Mouse (Mus musculus) thymus, adult 2 months (tissue): ENCODE data around the gene Dyrk4. TPM values are rescaled to one million over a fixed set of nuclear protein-coding genes. Genes with fewer than 3 reads are reported as not detected.

Experiments used
- DNase-seq: peaks from one replicate; pipeline ENCODE4 v3.0.0; 2021
- H3K27ac ChIP-seq: fragments of 200-500 bp; 2 replicates; pipeline ENCODE4 v1.5.1; 2012; ENCODE audit warnings: low read length, control low read depth; ENCODE audit not compliant: control insufficient read depth, insufficient read depth
- H3K27me3 ChIP-seq: fragments of 200-500 bp; 2 replicates; pipeline ENCODE4 v1.6.1; 2012; ENCODE audit warnings: mild to moderate bottlenecking, low read length, moderate library complexity, mixed read lengths; ENCODE audit not compliant: control insufficient read depth, insufficient read depth
- H3K36me3 ChIP-seq: fragments of 200-500 bp; 2 replicates; pipeline ENCODE4 v1.6.1; 2012; ENCODE audit warnings: mild to moderate bottlenecking, low read length, moderate library complexity; ENCODE audit not compliant: control insufficient read depth, insufficient read depth
- H3K4me1 ChIP-seq: fragments of 200-500 bp; replicated peaks from 2 replicates; pipeline ENCODE4 v1.6.1; 2012; ENCODE audit warnings: low read length; ENCODE audit not compliant: control insufficient read depth, insufficient read depth
- H3K4me3 ChIP-seq: fragments of 200-500 bp; 2 replicates; pipeline ENCODE4 v1.5.1; 2012; ENCODE audit warnings: mild to moderate bottlenecking, low read length, control low read depth, moderate library complexity; ENCODE audit not compliant: control insufficient read depth, insufficient read depth
- CTCF ChIP-seq: fragments of 200-500 bp; IDR thresholded peaks from 2 replicates; pipeline ENCODE4 v1.5.1; 2012; ENCODE audit warnings: mild to moderate bottlenecking, control low read depth, low read length, moderate library complexity, borderline replicate concordance; ENCODE audit not compliant: control insufficient read depth, poor library complexity, insufficient read depth; ENCODE audit errors: extremely low read depth
- POLR2A ChIP-seq: fragments of 200-500 bp; IDR thresholded peaks from 2 replicates; pipeline ENCODE4 v1.6.1; 2012; ENCODE audit warnings: mild to moderate bottlenecking, low read length, control low read depth, moderate library complexity; ENCODE audit not compliant: control insufficient read depth, poor library complexity, insufficient read depth; ENCODE audit errors: extremely low read depth
- WGBS: fragments of 180-500 bp; shearing (Covaris S2); methylation state at CpG from one replicate; pipeline ENCODE4 v1.1.7; 2018; 5-methylcytosine and 5-hydroxymethylcytosine counted together
- polyA plus RNA-seq: library from polyadenylated mRNA; depleted of rRNA; stranded (reverse); fragments of >200 nt; gene quantifications from 2 replicates; pipeline ENCODE4 v1.2.3, GENCODE M21; 2012

Gene Dyrk4
- polyA plus RNA-seq, 1 experiment, result 0.32 TPM

- peaks cover 24% of the 10 kb centered on the region for H3K36me3 ChIP-seq
- H3K27ac ChIP-seq, result no peak overlapping the region
- no peak overlapping the region for H3K4me3 ChIP-seq
- no peak for TF ChIP-seq CTCF
- no peak for TF ChIP-seq POLR2A
- H3K27me3 ChIP-seq, result no peaks in the 10 kb centered on the region
- no peak for DNase-seq
- H3K4me1 ChIP-seq, result no peaks in the 10 kb centered on the region
- 94% methylated on average over 4 of the region's 4 CpGs for WGBS
Measured at GRCm38 (mm10) chr6:126948336-126948735, 26.7 kb upstream of the Dyrk4 start.

GRCm38 (mm10) chr6:126940451-126940850 lies 18.8 kb upstream of the Dyrk4 start:
- 1% methylated on average over 5 of the region's 5 CpGs for WGBS
- Histone ChIP-seq H3K27me3 (no peaks in the 10 kb centered on the region), H3K4me3 (no peak overlapping the region), H3K27ac (no peak overlapping the region), H3K36me3 (peaks cover 16% of the 10 kb centered on the region), H3K4me1 (peaks cover 5% of the 10 kb centered on the region)
- no peak for TF ChIP-seq POLR2A
- TF ChIP-seq CTCF, result no peak
- no peak for DNase-seq

GRCm38 (mm10) chr6:126939487-126940171 lies 18.0 kb upstream of the Dyrk4 start, which contains the start of the genes Rad51ap1 and D6Wsu163e:
Gene Rad51ap1 (minus strand): TSS chr6:126939587.
Gene D6Wsu163e (plus strand): TSS chr6:126939962.
- under 1% methylated on average over 33 of the region's 33 CpGs for WGBS
- DNase-seq, result peak; percentile 93
- H3K27ac ChIP-seq, result no peak within 1 kb of the TSS

DNA sequence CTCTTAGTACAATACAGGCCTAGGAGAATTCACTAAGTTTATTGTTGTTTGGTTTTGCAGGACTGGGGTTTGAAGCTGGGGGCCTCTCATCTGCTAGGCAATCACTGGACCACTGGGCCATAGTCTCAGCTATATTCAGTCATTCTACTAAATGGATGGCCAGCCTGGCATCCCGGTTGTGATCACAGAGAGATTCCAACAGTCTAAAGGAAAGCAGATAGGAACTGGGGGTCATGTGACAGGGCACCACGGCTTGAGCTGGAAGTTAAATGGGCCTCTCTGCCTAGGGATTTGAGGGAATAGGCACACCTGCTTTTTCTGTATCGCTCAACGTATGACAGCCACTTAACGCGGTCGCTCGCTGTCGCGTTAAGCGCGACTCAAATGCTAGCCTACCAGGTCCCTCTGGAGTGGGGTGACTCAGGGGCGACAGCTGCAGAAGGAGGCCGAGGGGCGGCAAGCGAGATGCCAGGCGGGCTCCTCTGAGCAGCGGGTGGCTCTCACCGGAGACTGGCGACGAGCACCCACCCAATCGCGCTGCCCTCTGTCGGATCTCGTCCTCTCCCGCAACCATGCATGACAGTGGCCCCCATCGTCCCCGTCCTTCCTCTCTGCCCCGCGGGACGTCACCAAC lies 17.3 kb upstream of the Dyrk4 start:
- H3K4me1 ChIP-seq, result peaks cover 5% of the 10 kb centered on the region
- no peaks in the 10 kb centered on the region for H3K27me3 ChIP-seq
- TF ChIP-seq POLR2A (no peak), CTCF (no peak)
- WGBS, result under 1% methylated on average over 31 of the region's 31 CpGs
- peaks cover 8% of the 10 kb centered on the region for H3K36me3 ChIP-seq
- H3K4me3 ChIP-seq, result peak overlapping the region; percentile 88
- no peak for DNase-seq
- H3K27ac ChIP-seq, result no peak overlapping the region

More at GRCm38 (mm10) chr6:126939487-126940171, 18.0 kb upstream of the Dyrk4 start, which contains the start of the genes Rad51ap1 and D6Wsu163e:
- Histone ChIP-seq H3K4me1 (peaks cover 5% of the 10 kb centered on the region), H3K36me3 (peaks cover 7% of the 10 kb centered on the region; the same call in 1 of the 2 replicates), H3K4me3 (peak within 1 kb of the TSS; percentile 88), H3K27me3 (no peaks in the 10 kb centered on the region)
- TF ChIP-seq POLR2A, result peak; percentile 50; the same call in 1 of the 2 replicates
- peak; percentile 57; the same call in 1 of the 2 replicates for TF ChIP-seq CTCF

GRCm38 (mm10) chr6:126938047-126938446 lies 16.4 kb upstream of the Dyrk4 start:
- 86% methylated on average over 2 of the region's 2 CpGs for WGBS
- Histone ChIP-seq H3K27me3 (no peaks in the 10 kb centered on the region), H3K36me3 (peaks cover 10% of the 10 kb centered on the region), H3K4me1 (peaks cover 5% of the 10 kb centered on the region), H3K4me3 (no peak overlapping the region), H3K27ac (no peak overlapping the region)
- DNase-seq, result no peak
- TF ChIP-seq CTCF (no peak), POLR2A (no peak)

DNA sequence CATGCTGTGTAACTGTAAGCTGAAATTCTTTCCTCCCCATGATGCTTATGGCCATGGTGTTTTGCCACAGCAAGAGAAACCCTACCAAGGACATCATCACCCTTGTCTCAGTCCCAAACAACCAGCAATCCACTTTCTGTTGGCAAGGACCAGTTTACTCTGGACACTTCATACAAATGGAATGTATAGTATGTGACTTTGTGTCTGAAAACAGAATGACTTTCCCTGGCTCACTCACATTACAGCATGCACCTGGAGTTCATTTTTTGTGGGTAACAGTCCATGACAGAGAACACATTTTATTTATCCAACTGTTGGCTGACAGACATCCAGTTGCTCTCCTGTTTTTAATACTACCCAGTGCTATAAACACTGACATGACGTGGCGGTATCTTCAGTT lies 11.3 kb upstream of the Dyrk4 start:
- H3K36me3 ChIP-seq, result peaks cover 26% of the 10 kb centered on the region
- TF ChIP-seq CTCF (no peak), POLR2A (no peak)
- H3K4me1 ChIP-seq, result no peaks in the 10 kb centered on the region
- no peaks in the 10 kb centered on the region for H3K27me3 ChIP-seq
- H3K4me3 ChIP-seq, result no peak overlapping the region
- WGBS, result 99% methylated on average over 2 of the region's 2 CpGs
- H3K27ac ChIP-seq, result no peak overlapping the region
- no peak for DNase-seq

DNA sequence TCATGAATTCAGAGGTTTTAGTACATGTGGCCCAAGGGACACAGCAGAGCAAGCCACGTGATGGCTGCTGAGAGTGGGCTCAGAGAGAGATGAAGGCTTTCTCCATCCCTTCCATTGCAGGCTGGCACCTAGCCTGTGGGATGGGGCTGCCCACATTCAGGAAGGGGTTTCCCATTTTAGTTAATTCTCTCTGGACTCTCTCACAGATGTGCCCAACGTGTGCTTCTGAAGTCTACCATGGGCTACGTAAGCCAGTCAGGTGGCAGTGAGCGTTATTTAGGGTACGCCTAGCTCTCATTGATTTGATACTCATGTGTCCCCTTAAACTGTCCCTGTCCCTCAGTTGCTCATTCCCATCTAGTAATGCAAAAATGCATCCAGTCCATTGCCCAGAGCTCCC lies 6.7 kb downstream of the Dyrk4 start:
- no peaks in the 10 kb centered on the region for H3K27me3 ChIP-seq
- H3K27ac ChIP-seq, result no peak overlapping the region
- no peak overlapping the region for H3K4me3 ChIP-seq
- 86% methylated on average over 5 of the region's 5 CpGs for WGBS
- TF ChIP-seq POLR2A (no peak), CTCF (no peak)
- H3K4me1 ChIP-seq, result no peaks in the 10 kb centered on the region; the same call in 1 of the 2 replicates
- H3K36me3 ChIP-seq, result no peaks in the 10 kb centered on the region
- DNase-seq, result no peak
